Mouse (Mus musculus) MEL-GATA-1-ER (cell line): ENCODE measurements around the gene Ttll12.
A peak's percentile ranks its signal among the peaks of the same experiment; 100 is the strongest.

Experiments
- DNase-seq: peaks from one replicate; pipeline ENCODE4 v3.0.0-alpha.2; 2012; ENCODE audit warnings: low read depth; ENCODE audit errors: extremely low read depth

Ttll12 gene

DNA sequence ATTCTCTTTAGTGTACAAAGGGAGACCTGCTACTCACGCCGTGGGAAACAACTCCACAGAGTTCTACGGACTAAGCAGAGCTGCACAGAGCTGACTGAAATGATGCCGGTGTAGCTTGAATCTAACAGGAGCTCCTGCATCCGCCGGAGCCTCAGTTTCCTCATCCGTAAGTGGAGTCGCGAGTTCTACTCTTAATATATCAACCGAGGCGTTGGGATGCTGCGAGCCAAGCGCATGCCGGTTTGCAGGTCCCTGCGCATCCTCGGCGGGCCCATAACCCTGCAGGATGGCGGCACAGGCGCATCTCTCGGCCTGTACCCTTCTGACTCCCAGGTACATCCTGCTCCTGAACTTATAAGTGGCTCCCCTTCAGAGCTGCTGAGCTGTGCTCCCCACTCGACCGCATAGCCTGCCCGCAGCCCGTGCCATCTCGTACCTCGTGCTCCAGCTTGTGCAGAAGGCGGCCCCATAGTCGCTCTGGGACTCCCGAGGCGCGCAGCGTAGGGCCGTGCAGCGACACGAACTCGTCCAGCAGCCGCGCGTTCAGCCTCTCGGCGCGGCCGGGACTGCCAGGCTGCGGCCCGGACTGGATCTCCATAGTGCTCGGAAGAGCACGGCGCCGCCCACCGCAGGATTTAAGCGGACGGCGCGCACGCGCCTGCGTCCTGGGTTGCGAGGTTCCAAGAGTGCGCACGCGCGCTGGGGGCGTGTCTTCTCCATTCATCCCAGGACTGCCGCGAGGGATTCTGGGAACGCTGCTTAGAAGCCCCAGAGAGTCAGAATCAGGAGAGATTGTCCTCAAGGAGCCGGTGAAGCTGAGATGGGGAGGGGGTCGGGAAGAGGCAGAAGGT lies at the start of gene Ttll12:
TSS of gene Ttll12 (minus strand) at position 645 of the 851 bp plus-strand sequence.
- peak; percentile 87 for DNase-seq

DNA sequence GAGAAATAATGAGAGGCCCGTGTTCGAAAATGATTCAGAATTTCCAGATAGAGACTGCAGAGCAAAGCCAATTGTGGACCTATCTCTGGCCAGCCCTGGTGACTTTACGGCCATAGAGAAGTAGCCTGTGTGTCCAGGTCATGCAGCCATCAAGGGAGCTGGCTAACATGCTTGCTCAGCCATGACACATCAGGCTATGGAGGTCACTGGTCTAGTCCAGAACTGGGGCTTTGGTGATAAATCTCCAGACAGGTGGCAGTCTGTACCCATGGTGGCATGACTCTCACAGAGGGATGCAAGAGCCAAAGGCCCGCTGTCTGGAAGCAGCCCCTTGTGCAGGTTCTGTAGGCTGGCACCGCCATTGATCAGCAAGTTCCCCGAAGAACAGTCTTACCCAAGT lies 47.6 kb upstream of the Ttll12 start:
- no peak for DNase-seq

DNA sequence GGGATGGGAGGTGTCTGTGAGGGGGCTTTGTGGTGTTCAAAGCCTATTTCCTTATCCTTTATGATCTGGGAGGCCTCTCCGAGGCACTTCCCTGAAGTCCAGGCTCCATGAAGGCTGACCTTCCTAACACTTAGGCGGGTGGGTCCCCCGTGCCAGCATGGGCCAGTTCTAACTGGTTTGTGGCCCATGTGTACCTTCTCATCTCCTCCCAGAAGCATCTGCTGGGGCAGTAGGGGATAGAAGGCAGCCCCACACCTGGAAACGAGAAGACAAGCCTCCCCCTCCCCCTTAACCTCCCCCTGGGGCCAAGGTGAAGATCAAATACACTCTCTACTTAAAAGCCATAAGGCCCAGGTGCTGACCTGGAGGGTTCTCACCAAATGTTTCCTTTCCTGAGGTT lies 45.3 kb upstream of the Ttll12 start:
- DNase-seq: no peak

DNA sequence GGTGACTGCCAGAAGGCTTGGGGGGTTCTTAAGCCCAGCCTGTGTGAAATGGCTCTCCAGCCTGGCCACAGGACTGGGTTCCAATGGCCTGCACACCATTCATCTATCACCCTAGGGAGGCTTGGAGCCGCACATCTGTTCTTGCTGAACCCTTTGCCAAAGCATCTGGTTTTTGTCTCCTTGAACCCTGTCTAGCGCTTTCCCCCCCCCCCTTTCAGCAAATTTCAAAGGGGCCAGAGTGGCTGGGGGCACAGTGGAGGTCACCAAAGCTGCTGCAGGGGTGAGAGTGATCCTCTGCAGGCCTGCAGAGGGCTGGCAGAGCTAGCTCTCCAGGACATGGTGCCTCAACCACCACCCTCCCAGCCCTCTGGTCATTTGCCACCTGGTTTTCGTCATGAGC lies 44.2 kb upstream of the Ttll12 start:
- no peak for DNase-seq

DNA sequence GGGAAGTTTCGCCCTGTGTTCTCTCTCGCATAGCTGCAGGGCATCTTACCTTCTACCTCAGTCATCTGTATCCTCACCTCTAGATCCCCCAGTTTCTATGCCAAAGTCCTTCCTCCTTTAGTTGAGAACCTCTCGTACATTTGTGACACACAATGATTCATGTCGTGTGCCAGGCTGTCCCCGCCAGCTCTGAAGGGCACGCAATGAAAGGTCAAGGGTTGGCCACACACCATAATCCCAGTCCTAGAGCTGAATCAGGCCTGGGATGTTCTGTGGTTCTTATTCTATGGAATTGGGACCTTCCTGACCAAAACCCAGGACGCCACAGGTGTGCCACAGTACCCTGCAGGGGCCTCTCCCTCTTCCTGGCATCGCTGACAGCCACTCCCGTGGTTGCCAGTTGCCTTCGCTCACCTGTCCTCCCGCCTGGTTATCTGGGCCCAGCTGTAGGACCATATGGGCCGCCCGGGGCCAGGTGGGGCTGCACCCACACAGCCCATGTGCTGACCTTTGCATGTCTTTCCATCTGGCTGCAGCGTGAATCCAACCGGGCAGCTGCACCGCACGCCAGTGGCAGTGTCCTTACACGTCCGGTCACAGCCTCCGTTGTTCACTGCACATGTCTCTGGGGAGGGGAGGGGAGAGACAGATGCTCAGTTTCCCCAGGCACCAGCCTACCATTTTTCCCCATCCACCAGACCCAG lies 43.4 kb upstream of the Ttll12 start:
- DNase-seq: no peak

DNA sequence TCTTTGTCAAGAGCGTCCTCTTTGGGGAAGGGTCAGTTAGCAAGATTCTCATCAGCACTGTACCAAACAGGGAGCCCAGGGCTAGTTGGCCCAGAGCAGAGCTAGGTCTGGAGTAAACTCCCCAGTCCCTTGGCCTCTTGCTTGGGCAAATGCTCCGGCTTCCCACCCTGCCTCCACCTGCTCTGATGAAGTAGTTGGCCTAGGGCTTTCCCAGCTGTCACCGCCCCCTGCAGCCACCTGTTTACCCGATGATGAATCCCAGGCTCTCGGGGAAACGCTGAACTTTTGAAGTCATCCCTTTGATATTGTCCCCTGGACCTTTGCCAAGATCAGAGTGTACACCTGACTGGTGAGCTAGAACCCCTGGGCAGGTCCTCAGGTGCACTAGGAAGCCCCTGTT lies 41.8 kb upstream of the Ttll12 start:
- no peak for DNase-seq

DNA sequence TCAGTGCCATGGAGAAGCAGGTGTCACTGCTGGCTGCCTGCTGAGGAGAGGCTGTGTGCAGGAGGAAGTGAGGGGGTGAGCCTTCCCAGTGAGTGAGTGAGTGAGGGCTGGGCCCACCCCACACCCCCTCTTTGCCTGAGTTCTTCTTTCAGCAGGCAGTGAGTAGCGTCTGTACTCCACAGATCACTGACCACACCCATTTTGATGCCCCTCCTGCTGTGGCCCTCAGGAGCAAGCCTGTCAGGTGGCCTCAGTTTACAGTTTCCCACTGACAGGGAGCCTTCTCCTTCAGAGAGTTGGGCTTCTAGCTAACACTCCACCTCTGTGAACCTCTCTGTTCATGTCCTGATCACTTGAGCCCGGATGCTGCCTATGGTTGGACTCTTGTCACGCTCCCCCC lies 40.3 kb upstream of the Ttll12 start:
- DNase-seq: no peak

DNA sequence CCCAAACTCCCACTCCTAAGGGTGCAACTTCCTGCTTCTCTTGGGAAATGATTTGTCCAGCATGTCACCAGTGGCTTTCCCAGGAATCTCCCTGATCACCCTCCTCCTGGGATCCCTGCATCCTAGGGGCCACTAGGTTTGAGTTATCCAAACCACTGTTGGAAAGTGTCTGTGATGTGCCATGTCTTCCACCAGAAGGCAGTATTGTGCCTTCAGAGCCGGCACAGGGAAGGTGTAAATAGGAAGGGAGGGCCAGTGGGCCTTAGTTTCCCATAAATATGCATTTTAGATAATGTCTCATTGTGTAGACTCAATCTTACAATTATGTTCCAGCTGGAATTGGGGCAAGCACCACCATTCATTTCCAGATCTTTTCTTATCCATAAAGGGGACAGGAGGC lies 39.1 kb upstream of the Ttll12 start:
- no peak for DNase-seq

DNA sequence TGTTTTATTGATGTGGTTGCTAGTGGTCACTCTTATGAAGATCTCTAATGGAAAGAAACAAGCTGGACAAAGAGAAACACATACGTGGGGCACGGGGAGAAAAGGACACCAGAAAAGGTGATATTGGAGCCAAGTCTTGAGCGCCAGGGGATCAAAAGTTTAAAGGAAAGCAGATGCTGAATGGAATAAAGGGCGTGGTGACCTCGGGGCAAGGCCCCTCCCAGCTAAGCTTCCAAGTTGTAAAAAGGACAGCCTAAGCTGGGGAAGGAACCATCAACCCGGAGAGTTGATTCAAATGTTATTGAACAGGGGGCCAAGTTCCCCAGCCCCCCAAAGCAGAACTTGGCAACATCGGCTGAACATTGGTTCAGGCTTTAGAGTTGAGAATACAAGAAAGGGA lies 36.1 kb upstream of the Ttll12 start:
- no peak for DNase-seq

DNA sequence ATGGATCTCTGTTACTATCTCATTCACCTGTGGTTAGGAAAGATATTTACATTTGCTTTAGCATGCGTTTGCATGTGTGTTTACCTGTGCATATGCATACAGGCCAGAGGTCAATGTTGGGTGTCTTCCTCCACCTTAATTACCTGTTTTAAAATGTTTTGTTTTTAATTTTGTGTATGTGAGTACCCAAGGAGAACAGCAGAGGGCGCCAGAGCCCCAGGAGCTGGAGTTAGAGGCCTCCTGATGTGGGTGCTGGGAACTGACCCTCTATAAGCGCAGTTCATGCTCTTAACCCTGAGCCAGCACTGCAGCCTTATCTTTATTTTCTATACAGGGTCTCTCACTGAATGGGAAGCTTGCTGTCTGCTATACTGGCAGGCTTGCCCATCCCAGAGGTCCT lies 34.8 kb upstream of the Ttll12 start:
- no peak for DNase-seq

DNA sequence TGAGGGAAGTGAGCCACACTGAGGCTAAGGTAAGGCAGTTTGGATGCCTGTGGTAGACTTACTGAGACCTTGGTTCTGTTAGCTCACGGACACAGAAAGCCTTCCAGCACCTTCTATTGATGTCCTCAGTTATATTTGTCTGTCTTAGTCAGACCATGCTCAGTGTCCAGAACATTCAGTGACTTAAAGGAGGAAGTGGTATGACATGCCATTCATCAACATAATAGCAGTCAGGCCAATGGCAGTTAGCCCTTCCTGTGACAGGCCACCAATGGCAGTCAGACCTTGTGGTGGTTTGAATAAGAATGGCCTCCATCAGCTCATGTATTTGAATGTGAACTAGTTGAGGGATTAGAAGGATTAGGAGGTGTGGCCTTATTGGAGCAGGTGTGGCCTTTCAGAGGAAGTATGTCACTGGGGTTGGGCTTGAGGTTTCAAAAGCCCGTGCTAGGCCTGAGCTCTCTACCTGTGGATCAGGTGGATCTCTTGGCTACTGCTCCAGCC lies 31.2 kb upstream of the Ttll12 start:
- no peak for DNase-seq

DNA sequence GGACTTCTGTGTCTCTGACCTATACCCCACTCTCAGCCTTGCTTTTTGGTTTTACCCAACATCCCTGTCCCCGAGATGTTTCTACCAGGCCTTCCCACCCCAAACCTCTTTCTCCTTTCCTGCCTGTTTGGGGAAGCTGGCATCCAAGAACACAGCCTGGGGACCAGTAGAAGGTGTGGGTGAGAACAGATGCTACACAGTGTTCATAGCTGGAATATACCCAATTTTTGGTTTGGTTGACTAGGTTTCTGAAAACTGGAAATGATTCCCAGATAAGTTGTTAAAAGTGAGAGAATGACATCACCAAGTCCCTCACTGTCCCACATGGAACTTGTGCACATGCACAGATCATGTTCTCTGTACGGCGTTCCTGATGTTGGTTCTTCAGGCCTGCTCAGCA lies 20.3 kb upstream of the Ttll12 start:
- DNase-seq: no peak

DNA sequence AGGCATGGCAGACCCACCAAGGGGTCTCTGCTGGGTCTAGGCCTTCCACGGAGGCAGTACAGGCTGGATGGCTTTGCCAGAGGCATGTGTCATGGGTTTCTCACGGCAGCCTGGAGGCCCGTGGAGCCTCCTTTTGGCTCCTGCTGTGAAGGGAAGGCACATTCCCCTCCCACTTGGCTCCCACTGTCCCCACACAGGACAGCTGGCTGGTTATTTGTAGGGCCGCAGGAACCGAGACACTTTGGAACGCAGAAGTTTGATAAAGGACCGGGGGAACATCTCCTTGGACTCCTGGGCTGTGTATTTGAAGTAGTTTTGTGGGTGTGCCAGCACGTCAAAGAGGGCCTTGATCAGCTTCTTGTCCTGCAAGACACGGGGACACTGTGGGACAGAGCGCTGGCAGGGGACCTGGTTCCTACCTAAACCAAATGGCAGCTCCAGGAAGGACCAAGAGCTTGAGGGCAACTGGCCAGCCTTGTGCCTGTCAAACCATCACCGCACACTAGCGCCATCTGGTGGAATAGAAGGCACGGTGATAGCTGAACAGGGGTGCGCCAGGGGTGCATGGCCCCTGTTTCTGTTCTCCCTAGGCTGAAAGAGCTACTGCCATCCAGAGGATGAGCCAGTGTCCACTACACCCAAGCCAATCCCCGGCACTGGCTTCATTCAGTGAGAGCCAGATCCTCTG lies 12.3 kb upstream of the Ttll12 start:
- peak; percentile 31 for DNase-seq

DNA sequence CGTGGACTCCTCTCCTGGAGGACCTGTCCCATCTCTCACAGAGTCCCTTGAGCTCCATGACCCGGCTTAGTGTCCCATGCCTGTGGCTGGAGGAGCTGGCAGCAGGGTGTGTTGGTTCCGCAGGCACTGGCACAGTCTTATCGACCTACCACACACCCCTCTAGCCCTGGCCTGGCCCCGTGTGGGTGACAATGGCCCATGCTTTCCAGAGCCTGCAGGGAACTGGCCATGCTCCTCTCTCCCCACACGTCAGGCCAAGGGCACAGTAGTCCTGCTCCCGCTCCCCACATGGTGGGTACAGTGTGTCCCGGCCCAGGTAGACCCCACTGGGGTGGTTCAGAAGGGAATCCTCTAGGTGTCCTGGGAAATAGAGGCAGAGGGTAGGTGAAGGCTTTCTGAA lies 11.7 kb upstream of the Ttll12 start:
- no peak for DNase-seq

DNA sequence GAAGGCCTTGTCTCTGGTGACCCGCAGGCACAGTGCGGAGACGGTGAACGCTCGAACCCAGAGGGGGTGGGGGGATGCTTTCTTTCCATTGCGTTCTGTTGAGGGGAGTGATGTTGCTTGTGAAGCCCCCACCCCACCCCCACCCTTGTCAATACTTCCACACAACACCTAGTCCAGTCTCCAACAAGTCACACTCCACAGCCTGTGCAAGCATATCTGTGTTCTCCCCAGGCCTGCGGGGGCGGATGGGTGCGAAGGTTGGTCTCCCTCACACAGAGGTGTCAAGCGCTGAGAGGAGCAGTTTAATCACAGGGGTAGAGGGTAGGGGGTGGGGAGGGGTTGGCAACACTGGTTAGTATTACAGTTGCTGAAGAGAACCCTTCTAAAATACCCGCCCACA lies 11.3 kb upstream of the Ttll12 start:
- DNase-seq: no peak

DNA sequence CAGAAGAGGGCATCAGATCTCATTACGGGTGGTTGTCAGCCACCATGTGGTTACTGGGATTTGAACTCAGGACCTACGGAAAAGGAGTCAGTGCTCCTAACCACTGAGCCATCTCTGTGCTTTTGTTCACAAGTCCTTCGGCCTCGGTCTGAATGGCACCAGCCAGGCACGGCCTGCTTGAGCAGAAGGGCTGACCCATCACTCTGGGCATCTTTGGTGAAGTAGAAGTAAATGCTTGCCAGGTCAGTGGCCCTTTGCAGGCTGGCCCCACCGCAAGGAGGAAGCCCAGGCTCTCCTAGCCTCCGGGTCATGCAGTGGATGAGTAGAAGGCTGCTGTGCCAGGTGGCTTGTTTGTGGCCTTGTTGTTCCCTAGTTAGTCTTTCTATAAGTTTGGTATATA lies 8.5 kb upstream of the Ttll12 start:
- DNase-seq: no peak

DNA sequence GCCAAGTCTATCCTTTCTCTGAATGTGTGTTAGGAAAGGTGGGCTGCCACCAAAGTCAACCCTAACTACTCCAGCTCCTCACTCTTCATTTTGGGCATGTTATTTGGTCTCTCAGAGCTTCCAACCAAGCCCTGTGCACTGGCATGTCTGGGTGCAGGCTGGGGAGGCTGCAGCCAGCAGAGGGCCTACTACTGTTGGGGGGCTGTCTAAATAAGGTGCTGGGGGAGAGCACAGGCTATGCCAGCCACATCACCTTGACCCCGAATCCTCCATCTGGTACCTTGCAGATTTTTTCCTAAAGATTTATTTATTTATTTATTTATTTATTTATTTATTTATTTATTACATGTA lies 8.1 kb upstream of the Ttll12 start:
- no peak for DNase-seq

DNA sequence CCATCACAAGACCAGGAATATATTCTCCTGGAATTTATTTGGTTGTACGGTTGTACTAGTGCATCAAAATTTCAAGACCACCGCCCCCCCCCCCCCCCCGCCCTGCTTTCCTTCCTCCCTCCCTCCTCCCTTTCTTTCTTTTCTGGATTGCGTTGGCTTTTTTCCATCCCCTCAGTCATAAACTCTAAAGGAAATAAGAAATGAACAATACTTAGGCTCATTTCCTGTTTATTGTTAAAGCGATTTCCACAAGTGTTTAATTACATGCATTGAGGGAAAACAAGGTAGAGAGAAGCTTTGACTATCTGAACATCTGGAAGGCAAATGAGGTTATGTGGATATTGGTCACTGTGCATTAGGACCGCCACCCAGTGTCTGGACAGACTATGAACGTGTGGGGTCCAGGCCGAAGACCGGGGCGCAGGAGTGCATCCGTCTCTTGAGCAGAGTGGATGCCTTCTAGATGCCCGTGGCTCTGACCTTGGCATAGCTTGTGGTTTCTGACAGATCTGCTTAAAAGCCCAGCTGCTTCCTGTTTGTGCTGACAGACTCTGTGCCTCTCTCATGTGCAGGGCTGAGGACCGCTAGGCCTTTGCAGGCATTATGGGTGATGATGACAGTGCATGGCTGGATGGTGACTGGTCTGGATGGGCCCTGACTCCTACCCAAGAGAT lies 7.6 kb upstream of the Ttll12 start:
- no peak for DNase-seq

DNA sequence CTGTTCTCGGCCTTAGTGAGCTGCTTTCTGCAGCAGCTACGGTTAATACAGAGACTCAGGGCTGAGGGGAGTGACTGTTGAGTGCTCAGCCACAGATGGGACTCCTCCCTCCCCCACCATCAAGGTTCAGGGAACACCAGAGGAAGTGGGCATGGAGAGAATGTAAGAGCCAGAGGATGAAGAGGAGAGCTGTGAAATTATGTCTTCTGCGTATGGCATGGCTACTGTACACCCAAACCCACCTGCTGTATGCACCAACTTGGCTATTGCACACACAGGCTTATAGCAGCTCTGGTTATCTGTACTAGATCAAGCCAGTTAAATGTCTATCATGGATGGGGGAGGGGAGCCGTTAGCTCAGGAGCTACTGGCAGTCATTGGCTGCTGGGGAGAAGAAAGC lies 6.2 kb upstream of the Ttll12 start:
- no peak for DNase-seq

DNA sequence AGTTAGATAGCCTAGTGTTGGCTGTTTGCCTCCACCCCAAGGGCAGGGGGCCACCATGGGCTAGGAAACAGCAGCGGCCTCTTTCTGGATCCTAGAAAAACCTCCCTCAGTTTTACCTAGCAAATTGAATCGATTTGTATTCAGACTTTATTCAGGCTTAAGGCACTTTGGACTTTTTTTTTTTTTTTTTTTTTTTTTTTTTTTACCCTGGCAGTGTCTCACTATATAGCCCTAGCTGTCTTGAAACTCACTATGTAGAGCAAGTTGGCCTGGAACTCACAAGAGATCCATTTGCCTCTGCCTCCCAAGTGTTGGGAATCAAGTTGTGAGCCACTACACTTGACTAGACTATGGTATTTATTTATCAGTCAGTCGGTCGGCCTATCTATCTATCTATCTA lies 1.9 kb upstream of the Ttll12 start:
- DNase-seq: no peak

DNA sequence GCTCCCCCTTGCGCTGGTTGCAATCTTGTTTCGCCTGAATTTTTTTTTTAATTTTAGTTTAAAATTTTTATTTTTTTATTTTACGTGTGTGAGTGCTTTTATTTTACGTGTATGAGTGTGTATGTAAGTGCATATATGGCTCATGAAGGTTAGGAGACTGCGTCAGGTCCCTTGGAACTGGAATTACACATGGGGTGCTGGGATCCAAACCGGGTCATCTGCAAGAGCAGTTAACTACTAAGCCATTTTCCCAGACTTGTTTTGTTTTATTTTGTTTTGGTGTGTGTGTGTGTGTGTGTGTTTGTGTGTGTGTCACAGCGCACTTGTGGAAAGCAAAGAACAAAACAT lies 381 bp upstream of the Ttll12 start:
- no peak for DNase-seq
